22 mouse cellular contexts compared by ENCODE assay signal in the genomic region with DNA sequence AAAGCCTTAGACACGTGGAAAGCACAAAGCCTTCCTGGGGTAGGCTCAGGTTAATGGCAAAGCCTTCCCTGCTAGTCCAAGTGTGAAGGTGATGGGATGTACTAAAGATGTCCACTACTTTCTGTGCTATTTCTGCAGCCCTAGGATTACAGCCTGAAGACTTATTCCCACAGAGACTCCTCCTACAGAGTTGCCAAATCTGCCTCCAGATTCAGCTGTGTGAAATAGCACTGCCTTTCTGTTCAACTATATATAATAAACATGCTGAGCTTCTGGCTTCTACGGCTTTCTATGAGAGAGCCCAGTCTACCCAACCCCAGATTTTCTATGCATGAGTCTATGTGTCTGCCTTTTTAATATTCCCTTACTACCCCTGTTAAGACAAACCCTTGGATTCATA.
DNase-seq lines count a peak whose midpoint lies in the region; ATAC-seq lines count a peak whose summit lies in the region.
"Had no signal": no experiment of that assay in that cellular context is flagged by ENCODE, and none has a peak within 500 bp of the region (broad histone marks: within the 10 kb centered on the region; RNA-seq: fewer than 3 reads in every experiment).

No protein-coding gene starts in this region.

- ATAC-seq in frontal cortex, adult (ENCODE audit: low TSS enrichment), result peak; percentile 99
- ATAC-seq: activated CD4-positive, CD25-positive, alpha-beta regulatory T cell, adult 4 months; forebrain, embryonic 15.5 days; hindbrain, postnatal 0 days; inflammation-experienced regulatory T-cells, adult 6 months had no signal

- intact Hi-C loops in left cerebral cortex, postnatal 36 days (cut with DNase I), result no loop called here
- intact Hi-C loops in left cerebral cortex, postnatal 10 days (cut with DNase I), result no loop called here

- DNase-seq in frontal cortex, postnatal 10 days (ENCODE audit: low spot score in 2 of 2), result no peak
- DNase-seq in left cerebral cortex, postnatal 36 days (ENCODE audit: low spot score in 2 of 2), result peak; percentile 10 to 12
- no peak for DNase-seq in left cerebral cortex, postnatal 10 days (ENCODE audit: extremely low spot score in 1 of 2, low spot score in 2 of 2)
- peak; percentile 21 to 26 for DNase-seq in right cerebral cortex, postnatal 10 days (ENCODE audit: low spot score in 2 of 2)
- no peak for DNase-seq in right cerebral cortex, postnatal 14 days
- DNase-seq: adrenal gland, adult 8-10 months; adrenal gland, postnatal 36 days; cerebellum, adult 11-12 months; cerebellum, adult 8-10 months; cerebellum, postnatal 10 days; cerebellum, postnatal 36 days; embryo, embryonic 11 days; gastrocnemius, postnatal 10 days; gastrocnemius, postnatal 36 days; heart, adult 2 months; heart, postnatal 14 days; heart, postnatal 4 days had no signal

Comparison
In these comparisons a context has a peak if more than half of its experiments do, and no peak if none do; other contexts are left out.
1. DNase-seq: peak in left cerebral cortex, postnatal 36 days (2 of 2) and right cerebral cortex, postnatal 10 days (2 of 2); none in frontal cortex, postnatal 10 days (0 of 2), left cerebral cortex, postnatal 10 days (0 of 2) and right cerebral cortex, postnatal 14 days (single experiment).